Mouse (Mus musculus) midbrain, embryonic 11.5 days (tissue): ENCODE measurements around the gene H2afx. TPM values are rescaled to one million over a fixed set of nuclear protein-coding genes. Genes with fewer than 3 reads are reported as not detected.

Source experiments
- ATAC-seq: fragments of 200-750 bp; cut with Nextera tagmentation; 2 replicates; pipeline ENCODE4 v1.8.0; 2017; ENCODE audit warnings: moderate TSS enrichment, moderate library complexity; ENCODE audit not compliant: low FRiP score
- DNase-seq: peaks from one replicate; pipeline ENCODE4 v3.0.0; 2015; ENCODE audit warnings: low spot score; ENCODE audit errors: missing footprints
- H3K27ac ChIP-seq: fragments of 300-500 bp; sonication (generic); 2 replicates; pipeline ENCODE4 v1.5.1; 2014; ENCODE audit warnings: low read depth, low read length
- H3K27me3 ChIP-seq: fragments of 300-500 bp; sonication (generic); 2 replicates; pipeline ENCODE4 v1.6.1; 2014; ENCODE audit warnings: mild to moderate bottlenecking, low read length, moderate library complexity, mixed read lengths; ENCODE audit not compliant: control insufficient read depth, insufficient read depth
- H3K36me3 ChIP-seq: fragments of 300-500 bp; sonication (generic); 2 replicates; pipeline ENCODE4 v1.6.1; 2014; ENCODE audit warnings: mild to moderate bottlenecking, low read length, moderate library complexity, mixed read lengths; ENCODE audit not compliant: control insufficient read depth, insufficient read depth
- H3K4me1 ChIP-seq: fragments of 300-500 bp; sonication (generic); 2 replicates; pipeline ENCODE4 v1.6.1; 2014; ENCODE audit warnings: low read length; ENCODE audit not compliant: control insufficient read depth, insufficient read depth
- H3K4me2 ChIP-seq: fragments of 300-500 bp; sonication (generic); 2 replicates; pipeline ENCODE4 v1.6.1; 2014; ENCODE audit warnings: mild to moderate bottlenecking, moderate library complexity
- H3K4me3 ChIP-seq: fragments of 300-500 bp; sonication (generic); 2 replicates; pipeline ENCODE4 v1.5.1; 2014; ENCODE audit warnings: low read depth, low read length
- H3K9ac ChIP-seq: fragments of 300-500 bp; sonication (generic); 2 replicates; pipeline ENCODE4 v1.6.1; 2014; ENCODE audit warnings: low read length
- H3K9me3 ChIP-seq: fragments of 300-500 bp; sonication (generic); 2 replicates; pipeline ENCODE4 v1.6.1; 2016; ENCODE audit warnings: low read length; ENCODE audit not compliant: control insufficient read depth
- WGBS: fragments of 180-500 bp; shearing (Covaris S2); extraction: QIAGEN DNeasy Blood & Tissue Kit; methylation state at CpG from one replicate; pipeline ENCODE4 v1.1.7; 2014; 5-methylcytosine and 5-hydroxymethylcytosine counted together
- microRNA-seq: library from miRNA; unstranded; fragments of <30 nt; microRNA quantifications from one replicate; pipeline ENCODE4, GENCODE M21; 2017
- polyA plus RNA-seq: library from polyadenylated mRNA; unstranded; fragments of >200 nt; fragmentation: Nextera tagmentation; extraction: Ambion mirVana; gene quantifications from 2 replicates; pipeline ENCODE4 v1.2.1, GENCODE M21; 2014

H2afx gene
- polyA plus RNA-seq, 1 experiment from 2014 or later, result 377 TPM

DNA sequence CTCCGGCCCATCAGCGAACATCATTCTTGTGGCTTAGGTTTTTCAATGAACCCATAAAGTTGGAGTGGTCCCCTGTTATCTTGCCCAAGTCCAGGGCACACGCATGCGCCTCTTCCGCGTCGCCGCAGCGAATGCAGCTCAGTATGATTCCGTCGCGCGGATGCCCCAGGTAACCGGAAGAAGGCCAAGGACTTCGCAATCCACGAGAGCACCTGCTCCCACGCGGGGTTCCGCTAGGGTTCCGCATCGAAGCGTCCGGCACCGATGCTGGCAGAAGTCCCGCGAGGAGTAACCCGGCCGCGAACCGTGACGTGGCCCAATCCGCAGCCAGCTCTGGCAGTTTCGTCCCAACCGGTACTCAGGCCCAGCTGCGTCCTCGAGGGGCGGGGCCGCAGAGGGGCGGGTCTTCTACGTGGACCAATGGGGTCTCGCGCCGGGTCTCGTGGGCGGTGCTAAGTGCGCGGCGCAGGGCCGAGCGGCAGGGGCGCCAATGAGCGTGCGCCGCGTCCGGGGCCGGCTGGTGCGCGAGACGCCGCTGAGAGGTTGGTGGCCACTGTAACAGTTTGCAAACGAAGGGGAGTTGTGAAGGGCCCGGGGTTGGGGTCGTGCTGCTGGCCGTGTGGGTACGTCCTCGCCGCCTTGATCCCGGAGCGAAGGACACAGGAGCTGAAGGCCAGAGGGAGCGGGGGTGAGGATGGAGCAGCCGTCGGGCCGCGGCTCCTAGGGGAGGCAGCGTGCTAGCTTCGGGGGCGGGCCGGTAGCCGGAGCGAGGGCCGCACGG lies 44.8 kb downstream of the H2afx start, which contains the start of gene Hyou1:
TSS of gene Hyou1 (plus strand) at position 437 of the 781 bp plus-strand sequence.
- DNase-seq, result peak; percentile 100
- ATAC-seq, result peak; percentile 99
- Histone ChIP-seq H3K9me3 (no peaks in the 10 kb centered on the region), H3K27me3 (no peaks in the 10 kb centered on the region), H3K27ac (peak within 1 kb of the TSS; percentile 63), H3K4me2 (peak within 1 kb of the TSS; percentile 93), H3K9ac (peak within 1 kb of the TSS; percentile 94), H3K4me3 (peak within 1 kb of the TSS; percentile 89), H3K4me1 (peaks cover 12% of the 10 kb centered on the region), H3K36me3 (peaks cover 12% of the 10 kb centered on the region; the same call in 1 of the 2 replicates)
- under 1% methylated on average over 82 of the region's 83 CpGs for WGBS

DNA sequence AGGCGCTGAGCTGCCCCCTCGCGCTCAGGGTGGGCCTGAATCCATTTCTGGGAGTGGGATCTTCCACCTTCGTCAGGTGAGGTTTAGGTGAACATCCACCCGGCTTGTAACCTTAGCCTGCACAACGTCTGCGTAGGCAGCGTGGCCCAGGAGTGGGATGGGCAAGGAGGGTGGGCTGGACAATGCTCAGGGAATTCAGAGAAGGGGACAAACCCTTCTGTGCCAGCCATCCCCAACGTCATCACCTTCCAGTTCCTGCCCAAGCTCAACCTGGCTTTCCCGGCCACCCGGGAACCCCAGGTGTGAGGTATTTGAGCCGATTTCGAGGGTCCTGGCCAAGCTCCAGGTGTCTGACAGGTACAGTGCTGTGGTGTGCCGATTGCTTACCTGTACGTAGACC lies 45.4 kb downstream of the H2afx start:
- H3K4me2 ChIP-seq, result peak overlapping the region; percentile 93
- peak overlapping the region; percentile 94 for H3K9ac ChIP-seq
- H3K4me1 ChIP-seq, result peaks cover 12% of the 10 kb centered on the region
- peak overlapping the region; percentile 63; the same call in 1 of the 2 replicates for H3K27ac ChIP-seq
- H3K27me3 ChIP-seq, result no peaks in the 10 kb centered on the region
- H3K4me3 ChIP-seq, result peak overlapping the region; percentile 89
- H3K36me3 ChIP-seq, result peaks cover 13% of the 10 kb centered on the region; the same call in 1 of the 2 replicates
- H3K9me3 ChIP-seq, result no peaks in the 10 kb centered on the region
- ATAC-seq, result peak; percentile 43; the same call in 1 of the 2 replicates
- 18% methylated on average over 15 of the region's 15 CpGs for WGBS
- DNase-seq, result no peak

- Histone ChIP-seq H3K4me2 (no peak overlapping the region), H3K36me3 (peaks cover 39% of the 10 kb centered on the region), H3K27ac (no peak overlapping the region), H3K27me3 (no peaks in the 10 kb centered on the region), H3K9ac (no peak overlapping the region), H3K4me3 (no peak overlapping the region), H3K9me3 (no peaks in the 10 kb centered on the region), H3K4me1 (peaks cover 9% of the 10 kb centered on the region)
- ATAC-seq, result no peak
- 93% methylated on average over 13 of the region's 13 CpGs for WGBS
- DNase-seq, result no peak
Measured at GRCm38 (mm10) chr9:44384596-44384995, 50.1 kb downstream of the H2afx start.

Small RNA genes lying within 50 kb of the gene (microRNA-seq; reads per million reads assigned to microRNA genes)
- not detected for gene Gm44335

Other genes starting within 250 kb of the H2afx start
- not detected in 2 replicates for gene Mfrp, start 233.0 kb upstream of the H2afx start, polyA plus RNA-seq
- gene C1qtnf5, start 227.4 kb upstream of the H2afx start, polyA plus RNA-seq, result 0.85 and 0.99 TPM in 2 replicates
- gene Gm49380, start 221.2 kb upstream of the H2afx start, polyA plus RNA-seq, result 0.23 and 0.36 TPM in 2 replicates
- gene Rnf26, start 221.2 kb upstream of the H2afx start, polyA plus RNA-seq, result 49.5 and 56.4 TPM in 2 replicates
- gene Mcam, start 200.2 kb upstream of the H2afx start, polyA plus RNA-seq, result 14.5 and 15.2 TPM in 2 replicates
- 20.9 and 22.2 TPM in 2 replicates for gene Cbl, start 100.6 kb upstream of the H2afx start, polyA plus RNA-seq
- gene Ccdc153, start 94.0 kb upstream of the H2afx start, polyA plus RNA-seq, result not detected in 2 replicates
- gene Pdzd3, start 83.2 kb upstream of the H2afx start, polyA plus RNA-seq, result 0.23 TPM in 1 of 2 replicates, not detected in the other
- gene Nlrx1, start 66.1 kb upstream of the H2afx start, polyA plus RNA-seq, result 1.9 and 3.2 TPM in 2 replicates
- gene Abcg4, start 46.1 kb upstream of the H2afx start, polyA plus RNA-seq, result 3.2 and 4.8 TPM in 2 replicates
- 25.6 and 28.0 TPM in 2 replicates for gene Hinfp, start 29.0 kb upstream of the H2afx start, polyA plus RNA-seq
- 9.8 and 10.4 TPM in 2 replicates for gene C2cd2l, start 14.4 kb upstream of the H2afx start, polyA plus RNA-seq
- 41.8 and 48.9 TPM in 2 replicates for gene Dpagt1, start 8.7 kb upstream of the H2afx start, polyA plus RNA-seq
- 147 and 158 TPM in 2 replicates for gene Hmbs, start 9.5 kb downstream of the H2afx start, polyA plus RNA-seq
- 32.0 and 32.4 TPM in 2 replicates for gene Vps11, start 27.0 kb downstream of the H2afx start, polyA plus RNA-seq
- gene Hyou1, start 44.8 kb downstream of the H2afx start, polyA plus RNA-seq, result 28.1 and 30.1 TPM in 2 replicates
- gene Slc37a4, start 62.2 kb downstream of the H2afx start, polyA plus RNA-seq, result 20.8 and 21.1 TPM in 2 replicates
- 1,710 and 1,826 TPM in 2 replicates for gene Rps25, start 72.4 kb downstream of the H2afx start, polyA plus RNA-seq
- 225 and 239 TPM in 2 replicates for gene Trappc4, start 72.9 kb downstream of the H2afx start, polyA plus RNA-seq
- gene Ccdc84, start 83.9 kb downstream of the H2afx start, polyA plus RNA-seq, result 24.2 and 31.9 TPM in 2 replicates
- gene Foxr1, start 106.4 kb downstream of the H2afx start, polyA plus RNA-seq, result not detected in 2 replicates
- not detected in 2 replicates for gene Upk2, start 120.3 kb downstream of the H2afx start, polyA plus RNA-seq
- gene Bcl9l, start 148.1 kb downstream of the H2afx start, polyA plus RNA-seq, result 5.6 and 6.4 TPM in 2 replicates
- 0.10 TPM in 1 of 2 replicates, not detected in the other for gene Cxcr5, start 227.2 kb downstream of the H2afx start, polyA plus RNA-seq